Mouse (Mus musculus): ENCODE results near the gene Dync1i2. TPM values are rescaled to one million over a fixed set of nuclear protein-coding genes. Genes with fewer than 3 reads are reported as not detected.

Dync1i2 gene
- polyA plus RNA-seq, 1 experiment from 2014 or later, result 96.4 TPM

- Histone ChIP-seq H3K4me1 (ENCODE audit: control insufficient read depth, insufficient read depth, low read length) (no peaks in the 10 kb centered on the region; the same call in 1 of the 2 replicates), H3K4me2 (replicated peaks; ENCODE audit: low read depth, low read length) (no peak overlapping the region), H3K9ac (ENCODE audit: low read depth, low read length) (no peak overlapping the region), H3K27me3 (ENCODE audit: control insufficient read depth, insufficient read depth, low read length) (no peaks in the 10 kb centered on the region), H3K9me3 (ENCODE audit: control insufficient read depth, low read length) (no peaks in the 10 kb centered on the region), H3K27ac (ENCODE audit: low read depth, low read length) (no peak overlapping the region), H3K36me3 (ENCODE audit: control insufficient read depth, insufficient read depth, low read length) (no peaks in the 10 kb centered on the region), H3K4me3 (ENCODE audit: low read length) (no peak overlapping the region)
- WGBS, result 80% methylated on average over 10 of the region's 10 CpGs
- no peak for ATAC-seq (ENCODE audit: low FRiP score, low TSS enrichment)
Measured at GRCm38 (mm10) chr2:71179716-71180115, 31.8 kb upstream of the Dync1i2 start.

GRCm38 (mm10) chr2:71180566-71181217 lies 30.8 kb upstream of the Dync1i2 start:
- Histone ChIP-seq H3K36me3 (ENCODE audit: control insufficient read depth, insufficient read depth, low read length) (no peaks in the 10 kb centered on the region), H3K9me3 (ENCODE audit: control insufficient read depth, low read length) (no peaks in the 10 kb centered on the region), H3K27me3 (ENCODE audit: control insufficient read depth, insufficient read depth, low read length) (no peaks in the 10 kb centered on the region), H3K4me1 (ENCODE audit: control insufficient read depth, insufficient read depth, low read length) (no peaks in the 10 kb centered on the region; the same call in 1 of the 2 replicates), H3K9ac (ENCODE audit: low read depth, low read length) (no peak overlapping the region), H3K27ac (ENCODE audit: low read depth, low read length) (no peak overlapping the region), H3K4me3 (ENCODE audit: low read length) (no peak overlapping the region), H3K4me2 (replicated peaks; ENCODE audit: low read depth, low read length) (no peak overlapping the region)
- ATAC-seq (ENCODE audit: low FRiP score, low TSS enrichment), result 0 out of 2 replicates have a peak, but pooled peaks have one; percentile 64
- WGBS, result 47% methylated on average over 8 of the region's 8 CpGs

- no peak overlapping the region for H3K9ac ChIP-seq (ENCODE audit: low read depth, low read length)
- H3K27ac ChIP-seq (ENCODE audit: low read depth, low read length), result no peak overlapping the region
- H3K36me3 ChIP-seq (ENCODE audit: control insufficient read depth, insufficient read depth, low read length), result no peaks in the 10 kb centered on the region
- H3K4me1 ChIP-seq (ENCODE audit: control insufficient read depth, insufficient read depth, low read length), result peaks cover 6% of the 10 kb centered on the region; the same call in 1 of the 2 replicates
- 68% methylated on average over 3 of the region's 3 CpGs for WGBS
- no peaks in the 10 kb centered on the region for H3K9me3 ChIP-seq (ENCODE audit: control insufficient read depth, low read length)
- no peak for ATAC-seq (ENCODE audit: low FRiP score, low TSS enrichment)
- peaks cover 17% of the 10 kb centered on the region for H3K27me3 ChIP-seq (ENCODE audit: control insufficient read depth, insufficient read depth, low read length)
- H3K4me3 ChIP-seq (ENCODE audit: low read length), result no peak overlapping the region
- no peak overlapping the region for H3K4me2 ChIP-seq (replicated peaks; ENCODE audit: low read depth, low read length)
Measured at GRCm38 (mm10) chr2:71187950-71188349, 23.6 kb upstream of the Dync1i2 start.

GRCm38 (mm10) chr2:71188861-71189260 lies 22.6 kb upstream of the Dync1i2 start:
- H3K4me1 ChIP-seq (ENCODE audit: control insufficient read depth, insufficient read depth, low read length), result peaks cover 6% of the 10 kb centered on the region; the same call in 1 of the 2 replicates
- ATAC-seq (ENCODE audit: low FRiP score, low TSS enrichment), result no peak
- no peaks in the 10 kb centered on the region for H3K36me3 ChIP-seq (ENCODE audit: control insufficient read depth, insufficient read depth, low read length)
- peaks cover 18% of the 10 kb centered on the region for H3K27me3 ChIP-seq (ENCODE audit: control insufficient read depth, insufficient read depth, low read length)
- WGBS, result 33% methylated on average over 2 of the region's 2 CpGs
- H3K9me3 ChIP-seq (ENCODE audit: control insufficient read depth, low read length), result no peaks in the 10 kb centered on the region
- H3K4me3 ChIP-seq (ENCODE audit: low read length), result no peak overlapping the region
- no peak overlapping the region for H3K27ac ChIP-seq (ENCODE audit: low read depth, low read length)
- H3K4me2 ChIP-seq (replicated peaks; ENCODE audit: low read depth, low read length), result no peak overlapping the region
- no peak overlapping the region for H3K9ac ChIP-seq (ENCODE audit: low read depth, low read length)

- no peaks in the 10 kb centered on the region for H3K36me3 ChIP-seq (ENCODE audit: control insufficient read depth, insufficient read depth, low read length)
- H3K27me3 ChIP-seq (ENCODE audit: control insufficient read depth, insufficient read depth, low read length), result peaks cover 18% of the 10 kb centered on the region
- no peak overlapping the region for H3K27ac ChIP-seq (ENCODE audit: low read depth, low read length)
- no peaks in the 10 kb centered on the region for H3K9me3 ChIP-seq (ENCODE audit: control insufficient read depth, low read length)
- H3K4me1 ChIP-seq (ENCODE audit: control insufficient read depth, insufficient read depth, low read length), result peaks cover 6% of the 10 kb centered on the region; the same call in 1 of the 2 replicates
- peak overlapping the region; percentile 18; the same call in 1 of the 2 replicates for H3K4me2 ChIP-seq (replicated peaks; ENCODE audit: low read depth, low read length)
- no peak overlapping the region for H3K4me3 ChIP-seq (ENCODE audit: low read length)
- no peak overlapping the region for H3K9ac ChIP-seq (ENCODE audit: low read depth, low read length)
- WGBS, result 27% methylated on average over 16 of the region's 16 CpGs
- ATAC-seq (ENCODE audit: low FRiP score, low TSS enrichment), result no peak
Measured at GRCm38 (mm10) chr2:71191391-71192194, 19.9 kb upstream of the Dync1i2 start.

- Histone ChIP-seq H3K9me3 (ENCODE audit: control insufficient read depth, low read length) (no peaks in the 10 kb centered on the region), H3K4me1 (ENCODE audit: control insufficient read depth, insufficient read depth, low read length) (peaks cover 6% of the 10 kb centered on the region; the same call in 1 of the 2 replicates), H3K4me3 (ENCODE audit: low read length) (no peak overlapping the region), H3K27me3 (ENCODE audit: control insufficient read depth, insufficient read depth, low read length) (peaks cover 18% of the 10 kb centered on the region), H3K27ac (ENCODE audit: low read depth, low read length) (no peak overlapping the region), H3K9ac (ENCODE audit: low read depth, low read length) (no peak overlapping the region), H3K4me2 (replicated peaks; ENCODE audit: low read depth, low read length) (peak overlapping the region; percentile 18; the same call in 1 of the 2 replicates), H3K36me3 (ENCODE audit: control insufficient read depth, insufficient read depth, low read length) (no peaks in the 10 kb centered on the region)
- 53% methylated on average over 17 of the region's 17 CpGs for WGBS
- ATAC-seq (ENCODE audit: low FRiP score, low TSS enrichment), result no peak
Measured at GRCm38 (mm10) chr2:71192195-71192807, 19.2 kb upstream of the Dync1i2 start.

GRCm38 (mm10) chr2:71194137-71194960 lies 17.2 kb upstream of the Dync1i2 start:
- peaks cover 18% of the 10 kb centered on the region for H3K27me3 ChIP-seq (ENCODE audit: control insufficient read depth, insufficient read depth, low read length)
- ATAC-seq (ENCODE audit: low FRiP score, low TSS enrichment), result no peak
- no peak overlapping the region for H3K9ac ChIP-seq (ENCODE audit: low read depth, low read length)
- peaks cover 6% of the 10 kb centered on the region; the same call in 1 of the 2 replicates for H3K4me1 ChIP-seq (ENCODE audit: control insufficient read depth, insufficient read depth, low read length)
- 65% methylated on average over 10 of the region's 10 CpGs for WGBS
- H3K4me2 ChIP-seq (replicated peaks; ENCODE audit: low read depth, low read length), result no peak overlapping the region
- no peaks in the 10 kb centered on the region for H3K9me3 ChIP-seq (ENCODE audit: control insufficient read depth, low read length)
- no peak overlapping the region for H3K4me3 ChIP-seq (ENCODE audit: low read length)
- H3K27ac ChIP-seq (ENCODE audit: low read depth, low read length), result no peak overlapping the region
- H3K36me3 ChIP-seq (ENCODE audit: control insufficient read depth, insufficient read depth, low read length), result no peaks in the 10 kb centered on the region

GRCm38 (mm10) chr2:71196947-71197346 lies 14.6 kb upstream of the Dync1i2 start:
- no peak for ATAC-seq (ENCODE audit: low FRiP score, low TSS enrichment)
- Histone ChIP-seq H3K9me3 (ENCODE audit: control insufficient read depth, low read length) (no peaks in the 10 kb centered on the region), H3K4me3 (ENCODE audit: low read length) (no peak overlapping the region), H3K4me2 (replicated peaks; ENCODE audit: low read depth, low read length) (no peak overlapping the region), H3K9ac (ENCODE audit: low read depth, low read length) (no peak overlapping the region), H3K36me3 (ENCODE audit: control insufficient read depth, insufficient read depth, low read length) (no peaks in the 10 kb centered on the region), H3K27ac (ENCODE audit: low read depth, low read length) (no peak overlapping the region), H3K27me3 (ENCODE audit: control insufficient read depth, insufficient read depth, low read length) (peaks cover 8% of the 10 kb centered on the region; the same call in 1 of the 2 replicates), H3K4me1 (ENCODE audit: control insufficient read depth, insufficient read depth, low read length) (no peaks in the 10 kb centered on the region)
- 68% methylated on average over 4 of the region's 4 CpGs for WGBS
